Mouse (Mus musculus): Measurements from ENCODE around the gene Phf10.
"Not testable (repeated sequence)": the region's sequence is repeated elsewhere in the genome, so short reads cannot be mapped to it uniquely, and the experiment has no call there.

Phf10 gene
- long read RNA-seq, experiment 1, transcript Phf10-201 (12 exons, 1,663 nt) = major isoform, 6 of 9 reads
- long read RNA-seq, experiment 1, partial matches to known transcripts = 2 of 9 reads
- long read RNA-seq, experiment 1, other reads (novel, unspliced or antisense) = 1 of 9 reads
- long read RNA-seq, experiment 2, transcript Phf10-201 (12 exons, 1,663 nt) = major isoform, 9 of 12 reads
- long read RNA-seq, experiment 2, partial matches to known transcripts = 2 of 12 reads
- long read RNA-seq, experiment 2, other reads (novel, unspliced or antisense) = 1 of 12 reads

DNA sequence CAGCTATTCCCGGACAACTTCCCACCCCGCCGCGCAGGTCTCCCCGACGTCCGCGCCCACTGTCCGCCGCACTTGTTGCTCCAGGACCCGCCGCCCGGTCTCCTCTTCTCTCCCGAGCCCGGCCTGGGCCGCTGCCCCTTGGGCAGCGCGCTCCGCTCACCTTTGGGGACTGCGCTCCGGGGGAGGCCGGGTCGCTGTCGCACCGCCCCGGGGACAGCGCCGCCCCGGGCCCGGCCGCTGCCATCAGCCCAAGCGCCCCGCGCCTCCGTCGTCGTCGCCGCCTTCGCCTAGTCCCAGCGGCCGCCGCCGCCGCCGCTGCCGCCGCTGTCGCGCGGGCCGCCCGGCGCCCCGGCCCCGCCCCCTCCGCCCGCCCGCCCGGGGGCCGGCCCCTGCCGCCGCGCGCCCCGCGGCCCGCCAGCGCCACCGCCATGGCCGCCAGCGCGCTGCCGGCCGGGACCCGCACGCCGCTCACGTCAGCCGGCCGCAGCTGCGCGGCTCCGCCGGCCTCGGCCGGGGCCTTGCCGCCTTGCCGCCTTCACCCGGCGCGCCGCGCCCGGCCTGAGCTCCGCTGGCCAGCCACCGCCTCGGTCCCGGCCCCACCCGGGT lies at the start of gene Phf10:
Phf10 (minus strand) TSS at position 323 of the 606 bp plus-strand sequence.
- intact Hi-C loops (cut with DNase I) = not testable (repeated sequence)

DNA sequence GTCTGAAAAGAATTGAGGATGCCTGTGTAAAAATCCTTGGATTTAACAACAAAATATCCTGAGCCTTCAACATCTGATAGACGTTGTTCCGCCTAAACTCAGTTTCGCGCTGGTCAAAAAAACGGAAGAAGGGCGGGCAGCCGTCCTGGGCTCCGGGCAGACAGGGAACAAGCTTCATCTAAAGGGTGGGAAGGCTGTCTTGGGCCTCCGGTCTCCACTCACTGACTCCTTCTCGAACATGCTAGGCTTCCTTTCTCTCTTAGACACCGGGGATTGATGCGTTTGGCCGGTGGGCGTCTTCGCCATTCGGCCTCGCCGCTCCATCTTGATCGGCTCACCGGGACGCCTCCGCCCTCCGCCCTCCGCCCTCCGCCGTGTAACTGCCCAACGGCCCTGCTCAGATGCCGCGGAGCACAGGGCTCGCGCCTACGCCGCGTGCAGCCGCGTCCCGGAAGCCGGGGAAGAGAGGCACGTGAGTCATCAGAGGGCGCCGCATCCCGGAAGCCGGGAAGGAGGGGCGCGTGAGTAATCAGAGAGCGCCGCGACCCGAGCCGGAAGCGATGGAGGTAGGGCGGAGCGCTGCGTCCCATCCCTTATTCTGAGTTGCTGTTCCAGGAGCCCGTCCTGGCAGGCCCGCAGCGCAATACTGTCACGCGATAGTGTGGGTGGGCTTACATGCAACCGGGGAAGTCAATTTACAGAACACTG lies 48.8 kb upstream of the Phf10 start, which contains the start of gene Gm3435:
Gm3435 (plus strand) TSS at position 471 of the 708 bp plus-strand sequence.
- intact Hi-C loops (cut with DNase I) = not testable (repeated sequence)

DNA sequence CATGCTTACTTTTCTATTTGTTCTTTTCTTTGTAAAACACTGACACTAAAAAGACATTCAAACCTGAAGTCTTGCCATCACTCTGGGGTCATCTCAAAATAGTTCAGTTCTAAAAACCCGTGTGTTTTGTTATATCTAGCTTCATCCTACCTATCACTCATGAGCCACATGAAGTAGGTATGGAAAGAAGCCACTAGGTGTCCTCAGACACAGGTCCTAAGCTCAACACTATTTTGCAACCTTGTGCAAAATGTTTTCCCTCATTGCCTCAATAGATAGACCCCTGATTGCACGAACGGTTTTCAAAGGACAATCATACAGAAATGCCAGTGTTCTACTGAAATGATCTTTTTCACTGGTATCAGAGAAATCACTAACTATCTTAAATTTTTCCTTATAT lies 48.0 kb upstream of the Phf10 start:
- intact Hi-C loops (cut with DNase I) = not testable (repeated sequence)

DNA sequence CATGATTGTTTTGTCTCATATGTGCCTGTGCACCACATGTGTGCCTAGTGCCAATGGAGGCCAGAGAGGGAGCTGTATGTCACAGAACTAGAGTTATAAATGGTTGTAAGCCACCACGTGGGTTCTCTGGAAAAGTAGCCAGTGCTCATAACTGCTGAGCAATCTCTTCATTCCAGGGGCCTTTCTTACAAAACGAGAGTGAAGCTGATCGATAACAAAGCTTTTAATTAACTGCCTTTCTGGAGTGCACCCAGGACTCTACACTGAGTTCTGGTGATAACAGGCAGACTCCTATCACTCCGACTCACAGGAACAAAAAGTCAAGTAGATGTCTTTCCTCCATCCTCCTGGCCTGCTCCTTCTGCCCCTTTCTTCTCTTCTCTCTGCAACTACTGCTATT lies 39.0 kb upstream of the Phf10 start:
- intact Hi-C loops (cut with DNase I) = not testable (repeated sequence)

DNA sequence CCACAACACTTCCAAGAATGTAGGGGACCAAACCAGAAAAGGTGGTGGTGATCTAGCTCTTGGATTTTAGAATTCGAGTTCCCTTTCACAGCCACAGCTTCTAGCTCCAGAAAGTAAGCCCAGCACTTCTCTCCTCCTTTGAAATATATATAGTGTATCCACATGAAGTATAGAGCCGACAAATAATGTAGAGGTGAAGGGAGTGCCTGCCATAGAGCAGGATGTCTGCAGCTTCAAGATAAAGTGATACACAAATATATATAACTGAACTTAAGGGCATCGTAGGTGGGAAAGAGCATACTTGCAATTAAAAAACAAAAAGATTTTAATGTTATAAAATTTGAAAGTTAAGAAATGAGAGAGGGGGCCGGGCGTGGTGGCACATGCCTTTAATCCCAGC lies 33.1 kb upstream of the Phf10 start:
- intact Hi-C loops (cut with DNase I) = not testable (repeated sequence)

DNA sequence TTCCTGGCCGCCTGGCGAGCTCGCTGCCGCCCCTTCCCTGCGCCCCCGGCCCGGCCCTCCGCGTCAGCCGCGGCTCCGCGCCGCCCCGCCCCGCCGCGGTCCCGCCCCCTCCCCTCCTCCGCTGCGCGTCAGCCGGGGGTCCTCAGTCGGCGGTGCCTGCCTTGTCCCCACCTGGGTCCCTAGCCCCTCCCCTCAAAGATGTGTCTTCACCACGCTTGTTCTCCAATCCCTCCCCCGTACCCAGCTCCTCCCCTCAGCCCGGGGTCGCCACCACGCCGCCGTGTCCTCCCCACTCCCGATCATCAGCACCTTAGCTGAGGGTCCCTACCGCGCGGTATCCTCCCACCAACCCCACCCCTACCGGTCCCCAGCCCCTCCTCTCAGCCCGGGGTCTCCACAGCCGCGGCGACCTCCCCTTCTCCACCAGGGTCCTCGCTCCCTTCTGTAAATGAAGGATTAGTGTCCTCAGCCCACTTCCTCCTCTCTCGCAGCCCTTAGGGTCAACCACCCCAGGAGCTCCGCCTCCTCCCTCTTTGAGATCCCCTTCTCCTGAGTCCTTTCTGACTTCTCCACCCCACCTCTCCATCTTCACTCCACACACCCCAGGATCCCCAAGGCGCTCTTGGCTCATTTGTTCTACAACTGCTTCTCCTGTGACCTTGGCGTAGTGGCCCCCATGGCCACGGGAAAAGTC lies 32.2 kb upstream of the Phf10 start:
- intact Hi-C loops (cut with DNase I) = not testable (repeated sequence)

DNA sequence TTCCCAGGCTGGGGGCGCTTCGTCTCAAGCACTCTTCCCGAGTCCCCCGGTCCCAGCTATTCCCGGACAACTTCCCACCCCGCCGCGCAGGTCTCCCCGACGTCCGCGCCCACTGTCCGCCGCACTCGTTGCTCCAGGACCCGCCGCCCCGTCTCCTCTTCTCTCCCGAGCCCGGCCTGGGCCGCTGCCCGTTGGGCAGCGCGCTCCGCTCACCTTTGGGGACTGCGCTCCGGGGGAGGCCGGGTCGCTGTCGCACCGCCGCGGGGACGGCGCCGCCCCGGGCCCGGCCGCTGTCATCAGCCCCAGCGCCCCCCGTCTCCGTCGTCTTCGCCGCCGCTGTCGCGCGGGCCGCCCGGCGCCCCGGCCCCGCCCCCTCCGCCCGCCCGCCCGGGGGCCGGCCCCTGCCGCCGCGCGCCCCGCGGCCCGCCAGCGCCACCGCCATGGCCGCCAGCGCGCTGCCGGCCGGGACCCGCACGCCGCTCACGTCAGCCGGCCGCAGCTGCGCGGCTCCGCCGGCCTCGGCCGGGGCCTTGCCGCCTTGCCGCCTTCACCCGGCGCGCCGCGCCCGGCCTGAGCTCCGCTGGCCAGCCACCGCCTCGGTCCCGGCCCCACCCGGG lies 31.6 kb upstream of the Phf10 start:
- intact Hi-C loops (cut with DNase I) = not testable (repeated sequence)

DNA sequence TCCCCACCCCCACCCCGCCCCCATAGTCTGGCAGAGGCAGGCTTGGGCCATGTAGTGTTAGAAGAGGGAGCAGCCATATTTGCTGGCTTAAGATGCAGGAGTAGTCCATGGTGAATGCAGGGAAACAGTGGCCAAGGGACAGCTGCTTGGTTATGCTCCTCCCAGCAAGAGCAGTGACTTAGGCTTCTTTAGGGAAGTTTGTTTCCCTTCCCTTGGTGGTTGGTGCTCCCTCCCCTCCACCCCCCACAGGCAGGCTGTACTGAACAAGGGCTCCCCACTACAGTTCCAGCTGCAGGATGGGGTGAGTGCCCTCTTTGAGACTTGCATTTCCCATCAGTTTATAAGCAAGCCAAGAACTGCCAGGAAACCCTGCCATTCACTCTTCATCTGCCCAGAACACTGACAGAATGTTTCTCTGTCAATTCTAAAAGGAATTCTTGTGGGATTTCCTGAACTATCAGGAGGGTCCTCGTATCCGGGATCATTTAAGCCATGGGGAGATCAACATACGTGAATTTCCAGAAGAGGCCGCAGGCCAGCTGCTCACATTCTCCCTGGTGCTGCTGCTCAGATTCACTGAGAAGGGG lies 29.1 kb upstream of the Phf10 start:
- intact Hi-C loops (cut with DNase I) = not testable (repeated sequence)

DNA sequence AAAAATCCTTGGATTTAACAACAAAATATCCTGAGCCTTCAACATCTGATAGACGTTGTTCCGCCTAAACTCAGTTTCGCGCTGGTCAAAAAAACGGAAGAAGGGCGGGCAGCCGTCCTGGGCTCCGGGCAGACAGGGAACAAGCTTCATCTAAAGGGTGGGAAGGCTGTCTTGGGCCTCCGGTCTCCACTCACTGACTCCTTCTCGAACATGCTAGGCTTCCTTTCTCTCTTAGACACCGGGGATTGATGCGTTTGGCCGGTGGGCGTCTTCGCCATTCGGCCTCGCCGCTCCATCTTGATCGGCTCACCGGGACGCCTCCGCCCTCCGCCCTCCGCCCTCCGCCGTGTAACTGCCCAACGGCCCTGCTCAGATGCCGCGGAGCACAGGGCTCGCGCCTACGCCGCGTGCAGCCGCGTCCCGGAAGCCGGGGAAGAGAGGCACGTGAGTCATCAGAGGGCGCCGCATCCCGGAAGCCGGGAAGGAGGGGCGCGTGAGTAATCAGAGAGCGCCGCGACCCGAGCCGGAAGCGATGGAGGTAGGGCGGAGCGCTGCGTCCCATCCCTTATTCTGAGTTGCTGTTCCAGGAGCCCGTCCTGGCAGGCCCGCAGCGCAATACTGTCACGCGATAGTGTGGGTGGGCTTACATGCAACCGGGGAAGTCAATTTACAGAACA lies 17.4 kb upstream of the Phf10 start, which contains the start of the genes 9030025P20Rik and Gm3417:
9030025P20Rik (plus strand) TSS at position 107 of the 677 bp plus-strand sequence.
Gm3417 (minus strand) TSS at position 429 of the 677 bp plus-strand sequence.
- intact Hi-C loops (cut with DNase I) = not testable (repeated sequence)

DNA sequence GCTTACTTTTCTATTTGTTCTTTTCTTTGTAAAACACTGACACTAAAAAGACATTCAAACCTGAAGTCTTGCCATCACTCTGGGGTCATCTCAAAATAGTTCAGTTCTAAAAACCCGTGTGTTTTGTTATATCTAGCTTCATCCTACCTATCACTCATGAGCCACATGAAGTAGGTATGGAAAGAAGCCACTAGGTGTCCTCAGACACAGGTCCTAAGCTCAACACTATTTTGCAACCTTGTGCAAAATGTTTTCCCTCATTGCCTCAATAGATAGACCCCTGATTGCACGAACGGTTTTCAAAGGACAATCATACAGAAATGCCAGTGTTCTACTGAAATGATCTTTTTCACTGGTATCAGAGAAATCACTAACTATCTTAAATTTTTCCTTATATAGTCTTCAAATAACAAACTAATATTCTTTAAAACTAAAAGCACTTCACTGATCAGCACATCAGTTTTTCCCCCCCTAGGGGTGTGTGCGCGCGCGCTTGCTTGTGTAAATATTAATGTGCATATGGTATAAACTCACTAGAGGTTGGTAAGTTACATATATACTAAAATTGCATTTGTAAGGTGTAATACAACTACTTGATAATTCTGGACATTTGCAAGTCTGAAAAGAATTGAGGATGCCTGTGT lies 16.8 kb upstream of the Phf10 start:
- intact Hi-C loops (cut with DNase I) = not testable (repeated sequence)

DNA sequence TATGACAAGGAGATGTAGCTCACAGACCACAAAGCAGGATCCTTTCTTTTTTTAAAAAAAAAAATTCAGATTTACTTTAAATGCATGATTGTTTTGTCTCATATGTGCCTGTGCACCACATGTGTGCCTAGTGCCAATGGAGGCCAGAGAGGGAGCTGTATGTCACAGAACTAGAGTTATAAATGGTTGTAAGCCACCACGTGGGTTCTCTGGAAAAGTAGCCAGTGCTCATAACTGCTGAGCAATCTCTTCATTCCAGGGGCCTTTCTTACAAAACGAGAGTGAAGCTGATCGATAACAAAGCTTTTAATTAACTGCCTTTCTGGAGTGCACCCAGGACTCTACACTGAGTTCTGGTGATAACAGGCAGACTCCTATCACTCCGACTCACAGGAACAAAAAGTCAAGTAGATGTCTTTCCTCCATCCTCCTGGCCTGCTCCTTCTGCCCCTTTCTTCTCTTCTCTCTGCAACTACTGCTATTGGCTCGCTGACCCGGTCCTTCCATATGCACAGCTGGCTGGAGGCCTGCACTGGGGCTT lies 7.4 kb upstream of the Phf10 start:
- intact Hi-C loops (cut with DNase I) = not testable (repeated sequence)

DNA sequence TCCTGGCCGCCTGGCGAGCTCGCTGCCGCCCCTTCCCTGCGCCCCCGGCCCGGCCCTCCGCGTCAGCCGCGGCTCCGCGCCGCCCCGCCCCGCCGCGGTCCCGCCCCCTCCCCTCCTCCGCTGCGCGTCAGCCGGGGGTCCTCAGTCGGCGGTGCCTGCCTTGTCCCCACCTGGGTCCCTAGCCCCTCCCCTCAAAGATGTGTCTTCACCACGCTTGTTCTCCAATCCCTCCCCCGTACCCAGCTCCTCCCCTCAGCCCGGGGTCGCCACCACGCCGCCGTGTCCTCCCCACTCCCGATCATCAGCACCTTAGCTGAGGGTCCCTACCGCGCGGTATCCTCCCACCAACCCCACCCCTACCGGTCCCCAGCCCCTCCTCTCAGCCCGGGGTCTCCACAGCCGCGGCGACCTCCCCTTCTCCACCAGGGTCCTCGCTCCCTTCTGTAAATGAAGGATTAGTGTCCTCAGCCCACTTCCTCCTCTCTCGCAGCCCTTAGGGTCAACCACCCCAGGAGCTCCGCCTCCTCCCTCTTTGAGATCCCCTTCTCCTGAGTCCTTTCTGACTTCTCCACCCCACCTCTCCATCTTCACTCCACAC lies 583 bp upstream of the Phf10 start:
- intact Hi-C loops (cut with DNase I) = not testable (repeated sequence)

DNA sequence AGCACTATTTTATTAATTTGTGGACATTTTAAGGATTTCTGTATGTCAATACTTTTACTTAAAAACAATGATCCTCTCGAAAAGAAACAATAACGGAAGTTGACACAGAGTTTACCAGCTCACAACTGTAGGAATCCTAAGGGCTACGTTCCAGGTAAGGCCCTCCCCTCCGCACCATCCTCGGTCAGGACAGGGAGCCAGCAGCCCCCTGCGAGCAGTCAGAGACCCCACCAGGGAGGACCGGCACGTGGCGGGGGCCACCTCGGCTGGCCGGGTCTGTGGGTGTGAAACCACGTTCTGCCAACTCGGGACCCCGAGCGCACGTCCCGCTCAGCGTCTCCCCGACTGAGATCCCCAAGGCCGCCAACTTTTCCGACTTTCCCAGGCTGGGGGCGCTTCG lies 553 bp downstream of the Phf10 start:
- intact Hi-C loops (cut with DNase I) = no loop called here

DNA sequence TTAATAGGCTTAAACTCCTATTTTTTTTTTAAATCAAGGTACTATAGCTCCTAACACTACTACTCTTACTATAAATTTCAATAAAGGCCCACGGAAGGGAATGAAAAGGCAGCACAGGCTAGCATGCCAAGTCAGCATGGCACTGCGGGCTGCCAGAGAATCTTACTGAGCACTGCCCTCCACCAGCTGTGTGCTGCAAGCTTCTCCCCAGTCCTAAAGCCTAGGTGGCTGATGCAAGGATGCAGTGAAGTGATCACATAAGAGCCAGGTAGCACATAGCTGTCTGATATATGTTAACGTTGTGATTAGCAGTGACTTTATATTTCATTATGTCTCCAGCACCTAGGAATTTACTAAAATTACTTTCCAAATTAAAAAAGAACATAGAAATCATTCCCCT lies 1.1 kb downstream of the Phf10 start:
- intact Hi-C loops (cut with DNase I) = no loop called here

DNA sequence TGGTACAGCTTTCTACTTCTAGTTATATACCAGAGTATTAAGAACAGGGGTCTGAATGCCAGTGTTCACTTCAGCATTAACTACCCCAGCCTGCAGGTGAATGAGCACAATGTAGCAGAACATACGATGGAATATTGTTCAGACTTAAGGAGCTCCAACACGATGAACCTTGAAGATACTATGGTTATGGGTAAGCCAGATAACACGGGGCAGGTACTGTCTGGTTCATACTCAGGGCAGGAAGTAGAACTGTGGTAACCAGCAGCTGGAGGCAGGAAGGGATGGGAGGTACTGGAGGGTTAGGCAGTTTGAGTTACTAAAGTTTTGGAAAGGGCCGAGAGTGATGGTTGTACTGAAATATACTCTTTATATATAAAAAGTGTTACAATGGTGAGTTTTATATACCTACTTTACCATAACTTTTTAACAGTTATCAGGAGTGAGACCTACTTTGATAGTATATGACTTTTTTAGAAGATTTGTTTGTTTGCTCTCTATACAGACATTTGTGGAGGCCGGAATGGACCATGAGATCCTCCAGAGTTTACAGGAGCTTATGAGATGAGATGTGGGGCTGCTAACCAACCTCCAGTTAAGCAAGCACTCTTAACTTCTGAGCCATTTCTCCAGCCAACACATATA lies 2.3 kb downstream of the Phf10 start:
- intact Hi-C loops (cut with DNase I) = no loop called here

DNA sequence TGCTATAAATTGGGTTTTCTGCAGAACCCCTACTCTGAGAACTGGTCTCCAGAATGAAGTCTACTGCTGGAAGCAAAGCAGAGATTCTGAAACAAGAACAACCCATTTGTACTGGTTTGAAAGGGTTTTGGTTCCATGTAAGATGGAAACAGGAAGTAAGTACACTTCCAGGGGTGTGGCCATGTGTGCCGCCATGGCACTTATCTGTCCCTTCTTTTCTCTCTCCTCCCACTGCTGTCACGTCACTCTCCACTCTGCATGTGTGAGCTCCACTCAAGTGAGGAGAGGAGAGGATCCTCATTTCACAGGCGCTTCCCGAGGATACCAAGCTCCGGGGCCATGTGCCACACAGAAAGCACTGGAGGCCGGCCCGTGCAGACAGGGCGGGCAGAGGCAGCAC lies 7.6 kb downstream of the Phf10 start:
- intact Hi-C loops (cut with DNase I) = no loop called here

DNA sequence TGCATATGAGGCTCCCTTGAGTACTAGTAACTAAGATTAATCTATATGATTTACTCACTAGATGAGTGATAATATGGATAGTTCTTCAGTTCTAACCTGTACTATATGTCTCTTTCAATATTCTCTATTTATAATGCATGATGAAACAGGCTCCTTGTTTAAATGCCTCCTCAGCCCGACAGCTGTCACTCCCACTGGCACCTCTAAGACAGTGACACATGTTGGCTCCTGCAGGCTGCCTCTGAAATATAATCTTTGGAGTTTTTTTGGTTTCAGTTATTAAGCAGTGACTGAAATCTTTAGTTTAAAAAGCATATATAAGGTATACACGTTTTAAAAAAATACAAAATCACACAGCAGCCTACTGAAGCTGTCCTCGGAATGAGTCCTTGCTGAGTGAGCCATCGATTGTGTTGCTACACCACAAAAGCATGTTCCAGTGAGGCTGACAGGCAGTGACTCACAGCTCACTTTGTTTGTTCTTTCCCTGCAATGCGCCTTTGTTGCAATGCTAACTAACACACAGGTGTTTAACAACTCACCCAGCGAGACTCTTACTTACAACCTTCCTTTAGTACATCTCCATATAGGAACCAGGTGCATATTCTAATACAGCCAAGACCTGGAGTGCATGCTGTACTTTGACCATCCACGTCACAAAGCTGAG lies 11.8 kb downstream of the Phf10 start:
- intact Hi-C loops (cut with DNase I) = no loop called here

DNA sequence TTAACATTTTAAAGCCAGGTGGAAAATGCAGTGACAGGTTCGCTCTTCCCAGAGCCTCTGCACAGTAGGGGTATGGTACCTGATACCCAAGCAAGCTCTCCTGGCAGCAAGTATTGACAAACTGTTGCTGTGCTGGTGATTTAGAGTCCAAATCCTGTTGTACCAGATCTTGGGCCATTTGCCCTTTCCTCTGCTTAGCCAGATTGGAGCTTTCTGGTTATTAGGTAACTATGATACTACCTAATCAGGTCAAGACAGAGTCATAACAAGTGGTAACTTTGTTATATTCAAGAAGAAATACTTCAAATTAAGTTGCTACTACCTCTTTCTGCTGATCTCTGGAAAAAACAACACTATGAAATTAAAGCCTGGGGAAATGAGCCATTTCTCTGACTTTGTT lies 16.5 kb downstream of the Phf10 start:
- intact Hi-C loops (cut with DNase I) = no loop called here

Measured in adrenal gland (tissue).